Mouse (Mus musculus) MEL (cell line): ENCODE measurements around the gene Kcmf1. TPM values are rescaled to one million over a fixed set of nuclear protein-coding genes. Genes with fewer than 3 reads are reported as not detected.
A peak's percentile ranks its signal among the peaks of the same experiment; 100 is the strongest.

ENCODE experiments used
- DNase-seq: peaks from one replicate; pipeline ENCODE4 v3.0.0; 2011; ENCODE audit warnings: low read depth, low spot score
- H3K27ac ChIP-seq: 2 replicates; pipeline ENCODE4 v1.5.1; 2012; ENCODE audit warnings: low read depth, mild to moderate bottlenecking, control low read depth, low read length, moderate library complexity; ENCODE audit not compliant: control insufficient read depth
- H3K27me3 ChIP-seq, 2 experiments: fragments of 150-350 bp in 1 of 2; sonication (generic) in 1 of 2; 2 replicates each; pipeline ENCODE4 v1.6.1; 2012; ENCODE audit warnings: low read length in 2 of 2, mild to moderate bottlenecking in 2 of 2, improper control_type of control experiment in 1 of 2, moderate library complexity in 1 of 2; ENCODE audit not compliant: insufficient read depth in 2 of 2, control insufficient read depth in 1 of 2
- H3K36me3 ChIP-seq, 2 experiments: 2 replicates each; pipeline ENCODE4 v1.6.1; 2012 to 2014; ENCODE audit warnings: low read length in 2 of 2, improper control_type of control experiment in 1 of 2, inconsistent platforms in 1 of 2, mild to moderate bottlenecking in 1 of 2; ENCODE audit not compliant: insufficient read depth in 2 of 2, control insufficient read depth in 1 of 2
- H3K4me1 ChIP-seq, 2 experiments: fragments of 150-350 bp in 1 of 2; sonication (generic) in 1 of 2; 2 replicates each; pipeline ENCODE4 v1.6.1; 2012; ENCODE audit warnings: low read length in 2 of 2, improper control_type of control experiment in 1 of 2, mild to moderate bottlenecking in 1 of 2; ENCODE audit not compliant: insufficient read depth in 2 of 2, control insufficient read depth in 1 of 2
- H3K4me3 ChIP-seq, 2 experiments: fragments of 150-350 bp in 1 of 2; sonication (generic) in 1 of 2; 2 replicates each; pipeline ENCODE4 v1.5.1; 2012; ENCODE audit warnings: low read depth in 2 of 2, low read length in 2 of 2, mild to moderate bottlenecking in 2 of 2, moderate library complexity in 2 of 2, control low read depth in 1 of 2, improper control_type of control experiment in 1 of 2; ENCODE audit not compliant: control insufficient read depth in 1 of 2, insufficient read depth in 1 of 2
- H3K79me2 ChIP-seq: 2 replicates; pipeline ENCODE4 v1.6.1; 2012; ENCODE audit warnings: mild to moderate bottlenecking, low read length, moderate library complexity; ENCODE audit not compliant: control insufficient read depth, poor library complexity, insufficient read depth
- H3K9ac ChIP-seq: 2 replicates; pipeline ENCODE4 v1.6.1; 2012; ENCODE audit warnings: low read depth, mild to moderate bottlenecking, control low read depth, low read length, moderate library complexity; ENCODE audit not compliant: control insufficient read depth, poor library complexity, severe bottlenecking
- H3K9me3 ChIP-seq: fragments of 150-350 bp; sonication (generic); replicated peaks from 2 replicates; pipeline ENCODE4 v1.6.1; 2012; ENCODE audit warnings: mild to moderate bottlenecking, low read length, improper control_type of control experiment, moderate library complexity; ENCODE audit not compliant: insufficient read depth
- BHLHE40 ChIP-seq: IDR thresholded peaks from 2 replicates; pipeline ENCODE4 v1.6.1; 2012; ENCODE audit warnings: low read depth, mild to moderate bottlenecking, inconsistent platforms, low read length, improper control_type of control experiment, borderline replicate concordance
- ELF1 ChIP-seq: IDR thresholded peaks from 2 replicates; pipeline ENCODE4 v1.6.1; 2014; ENCODE audit warnings: low read depth, mild to moderate bottlenecking, inconsistent platforms, low read length, improper control_type of control experiment, moderate library complexity
- EP300 ChIP-seq, 2 experiments: IDR thresholded peaks; 2 replicates each; pipeline ENCODE4 v1.6.1; 2011; ENCODE audit warnings: improper control_type of control experiment in 2 of 2, low read length in 2 of 2, low read depth in 1 of 2, mild to moderate bottlenecking in 1 of 2
- ETS1 ChIP-seq: IDR thresholded peaks from 2 replicates; pipeline ENCODE4 v1.6.1; 2012; ENCODE audit warnings: low read depth, mild to moderate bottlenecking, inconsistent platforms, low read length, improper control_type of control experiment, moderate library complexity
- GABPA ChIP-seq: IDR thresholded peaks from 2 replicates; pipeline ENCODE4 v1.6.1; 2012; ENCODE audit warnings: low read depth, mild to moderate bottlenecking, inconsistent platforms, low read length, improper control_type of control experiment, moderate library complexity
- GATA1 ChIP-seq: IDR thresholded peaks from 2 replicates; pipeline ENCODE4 v1.6.1; 2011; ENCODE audit warnings: low read depth, low read length, improper control_type of control experiment
- HCFC1 ChIP-seq: IDR thresholded peaks from 2 replicates; pipeline ENCODE4 v1.6.1; 2012; ENCODE audit warnings: low read depth, mild to moderate bottlenecking, inconsistent platforms, low read length, improper control_type of control experiment, moderate library complexity
- MAX ChIP-seq: IDR thresholded peaks from 2 replicates; pipeline ENCODE4 v1.6.1; 2011; ENCODE audit warnings: low read length, improper control_type of control experiment
- MAZ ChIP-seq: IDR thresholded peaks from 2 replicates; pipeline ENCODE4 v1.6.1; 2012; ENCODE audit warnings: low read depth, mild to moderate bottlenecking, inconsistent platforms, low read length, improper control_type of control experiment
- MXI1 ChIP-seq: IDR thresholded peaks from 2 replicates; pipeline ENCODE4 v1.6.1; 2011; ENCODE audit warnings: mild to moderate bottlenecking, low read depth, low read length, improper control_type of control experiment
- MYB ChIP-seq: IDR thresholded peaks from 2 replicates; pipeline ENCODE4 v1.6.1; 2011; ENCODE audit warnings: mild to moderate bottlenecking, low read depth, low read length, improper control_type of control experiment
- MYC ChIP-seq: IDR thresholded peaks from 2 replicates; pipeline ENCODE4 v1.6.1; 2011; ENCODE audit warnings: low read depth, mild to moderate bottlenecking, low read length, improper control_type of control experiment, moderate library complexity
- NELFE ChIP-seq: IDR thresholded peaks from 2 replicates; pipeline ENCODE4 v1.6.1; 2011; ENCODE audit warnings: low read depth, low read length, improper control_type of control experiment
- POLR2A ChIP-seq, 2 experiments: IDR thresholded peaks; 2 replicates each; pipeline ENCODE4 v1.6.1; 2011 to 2012; ENCODE audit warnings: low read length in 2 of 2, mild to moderate bottlenecking in 2 of 2, control low read depth in 1 of 2, improper control_type of control experiment in 1 of 2, low read depth in 1 of 2, moderate library complexity in 1 of 2; ENCODE audit not compliant: control insufficient read depth in 1 of 2, insufficient read depth in 1 of 2, poor library complexity in 1 of 2
- POLR2AphosphoS2 ChIP-seq: IDR thresholded peaks from 2 replicates; pipeline ENCODE4 v1.6.1; 2011; ENCODE audit warnings: low read length, improper control_type of control experiment
- RAD21 ChIP-seq: IDR thresholded peaks from 2 replicates; pipeline ENCODE4 v1.6.1; 2011; ENCODE audit warnings: mild to moderate bottlenecking, low read depth, low read length, improper control_type of control experiment
- SIN3A ChIP-seq: IDR thresholded peaks from 2 replicates; pipeline ENCODE4 v1.6.1; 2012; ENCODE audit warnings: low read length, improper control_type of control experiment, inconsistent platforms
- SMC3 ChIP-seq: IDR thresholded peaks from 2 replicates; pipeline ENCODE4 v1.6.1; 2011; ENCODE audit warnings: low read depth, low read length, improper control_type of control experiment
- TCF12 ChIP-seq: IDR thresholded peaks from 2 replicates; pipeline ENCODE4 v1.6.1; 2014; ENCODE audit warnings: low read depth, mild to moderate bottlenecking, inconsistent platforms, low read length, improper control_type of control experiment, moderate library complexity
- USF1 ChIP-seq: IDR thresholded peaks from 2 replicates; pipeline ENCODE4 v1.6.1; 2014; ENCODE audit warnings: low read depth, mild to moderate bottlenecking, inconsistent platforms, low read length, improper control_type of control experiment, moderate library complexity
- ZKSCAN1 ChIP-seq: IDR thresholded peaks from 2 replicates; pipeline ENCODE4 v1.6.1; 2012; ENCODE audit warnings: low read depth, mild to moderate bottlenecking, inconsistent platforms, low read length, improper control_type of control experiment, moderate library complexity
- ZMIZ1 ChIP-seq: IDR thresholded peaks from 2 replicates; pipeline ENCODE4 v1.6.1; 2012; ENCODE audit warnings: low read depth, mild to moderate bottlenecking, inconsistent platforms, low read length, improper control_type of control experiment, moderate library complexity
- ZNF384 ChIP-seq: IDR thresholded peaks from 2 replicates; pipeline ENCODE4 v1.6.1; 2012; ENCODE audit warnings: low read depth, mild to moderate bottlenecking, inconsistent platforms, low read length, improper control_type of control experiment
- polyA plus RNA-seq, 2 experiments: library from polyadenylated mRNA; stranded (reverse) in 1 of 2; unstranded in 1 of 2; fragments of >175 nt in 1 of 2; fragments of >200 nt in 1 of 2; gene quantifications; 2 replicates each; pipeline versions ENCODE4 v1.2.1 to v1.2.4; 2012; ENCODE audit warnings: low replicate concordance in 2 of 2, low read depth in 1 of 2; ENCODE audit not compliant: insufficient read length in 2 of 2, insufficient read depth in 1 of 2, missing spikeins in 1 of 2
- total RNA-seq: library from RNA; depleted of rRNA; stranded (reverse); fragments of 300-350 nt; gene quantifications from 2 replicates; pipeline ENCODE4 v1.2.3, GENCODE M21; 2012; rRNA removed

Kcmf1 gene
- total RNA-seq, result 77.0 and 92.4 TPM in 2 replicates
- 100 to 1,000 TPM; 133 to 195 TPM for polyA plus RNA-seq

DNA sequence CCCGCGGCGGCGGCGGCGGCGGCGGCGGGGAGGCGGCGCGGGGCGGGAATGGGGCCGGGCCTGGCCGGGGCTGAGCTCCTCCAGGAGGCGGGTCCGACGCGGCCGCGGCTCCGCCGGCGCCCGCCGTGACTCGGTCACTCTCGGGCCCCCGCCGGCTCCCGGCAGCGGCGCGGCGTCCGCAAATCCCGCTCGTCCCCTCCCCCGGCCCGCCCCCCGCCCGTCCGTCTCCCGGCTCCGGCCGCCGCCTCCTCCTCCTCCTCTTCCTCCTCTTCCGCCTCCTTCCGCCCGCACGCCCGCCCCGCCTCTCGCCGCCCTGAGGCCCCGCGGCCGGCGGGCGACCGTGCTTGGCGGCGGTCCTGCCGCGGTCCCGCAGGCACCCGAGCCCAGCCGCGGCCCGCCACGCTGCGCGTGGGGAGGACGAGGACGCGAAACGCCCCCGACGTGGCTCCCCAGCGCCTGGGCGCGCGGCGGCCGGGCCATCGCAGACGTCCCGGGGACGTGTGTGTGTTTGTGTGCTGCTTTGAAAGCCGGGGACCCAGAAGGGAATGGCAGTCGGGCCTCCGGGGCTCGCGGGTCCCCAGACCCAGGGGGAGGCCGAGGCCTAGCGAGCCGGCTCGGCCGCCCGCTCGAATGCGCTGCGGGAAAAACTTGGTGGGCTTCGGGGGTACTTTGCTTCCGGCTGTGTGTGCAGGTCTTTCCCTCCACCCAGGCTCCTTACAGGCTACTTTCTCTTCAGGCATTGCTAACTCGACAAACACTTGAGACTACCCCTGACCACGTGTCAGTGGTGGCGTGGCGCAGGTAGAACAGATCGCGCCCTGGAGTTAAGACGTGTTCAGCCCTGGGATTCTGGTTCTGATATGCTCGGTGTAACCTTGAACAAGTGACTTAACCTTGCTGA, at the start of gene Kcmf1:
Kcmf1 (minus strand) TSS at position 199 of the 901 bp plus-strand sequence.
- Histone ChIP-seq H3K4me1 (peaks cover 0 to 10% of the 10 kb centered on the region in 2 experiments; a peak in 2 of 4 replicates), H3K9me3 (no peaks in the 10 kb centered on the region), H3K36me3 (peaks cover 2 to 20% of the 10 kb centered on the region in 2 experiments; a peak in 3 of 4 replicates), H3K27ac (peak within 1 kb of the TSS; percentile 78), H3K9ac (peak within 1 kb of the TSS; percentile 100), H3K27me3 (no peaks in the 10 kb centered on the region), H3K79me2 (peaks cover 52% of the 10 kb centered on the region), H3K4me3 (peak within 1 kb of the TSS; percentile 88 to 95)
- TF ChIP-seq SMC3 (no peak), NELFE (peak; percentile 57), USF1 (peak; percentile 69), SIN3A (peak; percentile 60; the same call in 1 of the 2 replicates), POLR2A (IDR thresholded peaks at IDR 0.05; ENCODE audit: control insufficient read depth in 1 of 2, insufficient read depth in 1 of 2, low read depth in 1 of 2, low read length in 2 of 2, poor library complexity in 1 of 2) (peak; percentile 51 to 91; a peak in 3 of 4 replicates), GABPA (no peak), ELF1 (0 out of 2 replicates have a peak, but pooled peaks have one; percentile 32), MYC (peak; percentile 97), ZKSCAN1 (no peak), GATA1 (no peak), POLR2AphosphoS2 (0 out of 2 replicates have a peak, but pooled peaks have one; percentile 25), MAZ (0 out of 2 replicates have a peak, but pooled peaks have one; percentile 16), TCF12 (no peak), HCFC1 (peak; percentile 38; the same call in 1 of the 2 replicates), ZMIZ1 (peak; percentile 51; the same call in 1 of the 2 replicates), BHLHE40 (no peak), MAX (peak; percentile 94), MXI1 (peak; percentile 95)
- peak; percentile 73 for DNase-seq

DNA sequence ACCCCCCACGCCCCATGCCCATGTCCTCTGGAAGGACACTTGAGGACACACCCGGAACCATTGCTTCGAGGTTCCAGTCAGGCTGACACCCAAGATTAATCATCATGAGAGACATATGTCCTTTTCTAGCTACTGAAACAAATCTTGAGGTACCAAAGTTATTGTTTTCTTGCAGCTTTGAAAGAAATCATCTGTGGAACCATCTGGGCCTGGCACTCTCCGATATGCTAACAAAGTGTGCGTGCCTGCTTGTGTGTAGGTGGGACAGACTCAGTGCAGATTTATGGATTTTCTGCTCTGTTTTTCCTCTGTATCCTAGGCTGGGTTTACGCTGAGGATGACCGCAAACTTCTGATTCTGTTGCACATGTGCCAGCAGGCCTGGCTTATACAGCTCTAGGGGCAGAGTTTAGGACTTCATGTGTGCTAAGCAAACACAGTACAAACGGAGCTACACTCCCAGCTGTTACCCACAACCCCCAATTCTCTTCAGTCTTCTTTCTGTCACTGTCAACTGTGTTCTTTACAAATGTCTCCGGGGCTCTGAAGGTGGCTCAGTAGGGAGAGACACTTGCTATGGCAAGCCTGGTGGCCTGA, 49.5 kb upstream of the Kcmf1 start:
- Histone ChIP-seq H3K27ac (no peak overlapping the region), H3K79me2 (no peaks in the 10 kb centered on the region), H3K36me3 (no peaks in the 10 kb centered on the region), H3K4me3 (no peak overlapping the region), H3K4me1 (no peaks in the 10 kb centered on the region), H3K9me3 (no peaks in the 10 kb centered on the region), H3K27me3 (no peaks in the 10 kb centered on the region; a peak in 2 of 4 replicates), H3K9ac (no peak overlapping the region)
- DNase-seq, result no peak
- TF ChIP-seq POLR2AphosphoS2, result no peak
- TF ChIP-seq EP300 (IDR thresholded peaks at IDR 0.05; ENCODE audit: low read depth in 1 of 2, low read length in 2 of 2), result no peak
- TF ChIP-seq ETS1, result no peak
- no peak for TF ChIP-seq MAX
- no peak for TF ChIP-seq ZKSCAN1
- no peak for TF ChIP-seq RAD21
- no peak for TF ChIP-seq MYB
- no peak for TF ChIP-seq NELFE
- no peak for TF ChIP-seq MAZ
- no peak for TF ChIP-seq POLR2A (IDR thresholded peaks at IDR 0.05; ENCODE audit: control insufficient read depth in 1 of 2, insufficient read depth in 1 of 2, low read depth in 1 of 2, low read length in 2 of 2, poor library complexity in 1 of 2)
- TF ChIP-seq TCF12, result no peak
- no peak for TF ChIP-seq ZNF384
